Mouse (Mus musculus) midbrain, postnatal 0 days (tissue): ENCODE data around the gene Dnajc6. TPM values are rescaled to one million over a fixed set of nuclear protein-coding genes. Genes with fewer than 3 reads are reported as not detected.

Source experiments
- ATAC-seq: fragments of 200-750 bp; cut with Nextera tagmentation; 2 replicates; pipeline ENCODE4 v1.8.0; 2017; ENCODE audit warnings: moderate number of reproducible peaks, mild to moderate bottlenecking, moderate TSS enrichment, moderate library complexity; ENCODE audit not compliant: low FRiP score
- DNase-seq: peaks from one replicate; pipeline ENCODE4 v3.0.0-alpha.2; 2015; ENCODE audit warnings: low spot score
- H3K27ac ChIP-seq: fragments of 300-500 bp; sonication (generic); 2 replicates; pipeline ENCODE4 v1.5.1; 2014; ENCODE audit warnings: low read depth, mild to moderate bottlenecking, low read length, mixed read lengths
- H3K27me3 ChIP-seq: fragments of 300-500 bp; sonication (generic); 2 replicates; pipeline ENCODE4 v1.6.1; 2014; ENCODE audit warnings: low read length, control low read depth, mixed read lengths; ENCODE audit not compliant: insufficient read depth
- H3K36me3 ChIP-seq: fragments of 300-500 bp; sonication (generic); 2 replicates; pipeline ENCODE4 v1.6.1; 2014; ENCODE audit warnings: low read length, control low read depth, mixed read lengths; ENCODE audit not compliant: insufficient read depth
- H3K4me1 ChIP-seq: fragments of 300-500 bp; sonication (generic); 2 replicates; pipeline ENCODE4 v1.6.1; 2014; ENCODE audit warnings: mild to moderate bottlenecking, control low read depth, antibody characterized with exemption, low read length, mixed read lengths; ENCODE audit not compliant: insufficient read depth
- H3K4me2 ChIP-seq: fragments of 300-500 bp; sonication (generic); 2 replicates; pipeline ENCODE4 v1.6.1; 2014; ENCODE audit warnings: low read depth, mild to moderate bottlenecking, low read length, mixed read lengths; ENCODE audit not compliant: poor library complexity, severe bottlenecking
- H3K4me3 ChIP-seq: fragments of 300-500 bp; sonication (generic); 2 replicates; pipeline ENCODE4 v1.5.1; 2014; ENCODE audit warnings: low read depth, mild to moderate bottlenecking, low read length, moderate library complexity
- H3K9ac ChIP-seq: fragments of 300-500 bp; sonication (generic); replicated peaks from 2 replicates; pipeline ENCODE4 v1.6.1; 2014; ENCODE audit warnings: mild to moderate bottlenecking, low read length, moderate library complexity, mixed read lengths; ENCODE audit not compliant: poor library complexity, severe bottlenecking
- H3K9me3 ChIP-seq: fragments of 300-500 bp; sonication (generic); 2 replicates; pipeline ENCODE4 v1.6.1; 2016; ENCODE audit warnings: low read length, control low read depth
- CTCF ChIP-seq: IDR thresholded peaks from 2 replicates; pipeline ENCODE4 v1.5.1; 2016; ENCODE audit warnings: antibody characterized with exemption, mild to moderate bottlenecking
- WGBS: fragments of 180-500 bp; shearing (Covaris S2); extraction: QIAGEN DNeasy Blood & Tissue Kit; methylation state at CpG from one replicate; pipeline ENCODE4 v1.1.7; 2014; 5-methylcytosine and 5-hydroxymethylcytosine counted together
- polyA plus RNA-seq: library from polyadenylated mRNA; unstranded; fragments of >200 nt; fragmentation: Nextera tagmentation; extraction: Ambion mirVana; gene quantifications from 2 replicates; pipeline ENCODE4 v1.2.1, GENCODE M21; 2015
- total RNA-seq: library from RNA; depleted of rRNA; stranded (reverse); fragments of >200 nt; gene quantifications from 2 replicates; pipeline ENCODE4 v1.2.3, GENCODE M21; 2014

The Dnajc6 gene
- total and polyA plus RNA-seq, 2 experiments from 2014 or later = 79.0 to 225 TPM

DNA sequence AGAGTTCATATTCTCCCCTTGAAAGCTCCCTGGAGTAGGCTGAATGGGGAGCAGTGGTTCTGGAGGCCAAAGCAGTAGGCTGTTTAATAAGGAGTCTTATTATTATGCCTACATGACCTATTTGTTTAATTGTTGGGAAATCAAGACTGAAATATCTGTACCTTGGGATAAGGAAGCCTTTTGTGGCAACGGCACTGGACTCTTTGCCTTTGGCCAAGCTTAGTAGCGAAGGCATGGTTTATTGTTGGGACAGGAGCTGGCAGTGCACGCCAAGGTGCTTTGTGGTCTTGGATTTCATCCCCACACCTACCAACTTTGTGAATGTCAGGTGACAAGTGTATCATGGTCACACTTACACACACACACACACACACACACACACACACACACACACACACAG lies 93.3 kb downstream of the Dnajc6 start:
- TF ChIP-seq CTCF = no peak
- H3K4me2 ChIP-seq = no peak overlapping the region
- H3K27me3 ChIP-seq = no peaks in the 10 kb centered on the region
- ATAC-seq (no peak), DNase-seq (no peak)
- no peak overlapping the region for H3K4me3 ChIP-seq
- H3K27ac ChIP-seq = no peak overlapping the region
- 0 out of 2 replicates have a peak, but pooled peaks cover 2% of the 10 kb centered on the region for H3K4me1 ChIP-seq
- no peak overlapping the region for H3K9ac ChIP-seq
- 87% methylated on average over 3 of the region's 3 CpGs for WGBS
- no peaks in the 10 kb centered on the region for H3K36me3 ChIP-seq
- no peaks in the 10 kb centered on the region for H3K9me3 ChIP-seq

DNA sequence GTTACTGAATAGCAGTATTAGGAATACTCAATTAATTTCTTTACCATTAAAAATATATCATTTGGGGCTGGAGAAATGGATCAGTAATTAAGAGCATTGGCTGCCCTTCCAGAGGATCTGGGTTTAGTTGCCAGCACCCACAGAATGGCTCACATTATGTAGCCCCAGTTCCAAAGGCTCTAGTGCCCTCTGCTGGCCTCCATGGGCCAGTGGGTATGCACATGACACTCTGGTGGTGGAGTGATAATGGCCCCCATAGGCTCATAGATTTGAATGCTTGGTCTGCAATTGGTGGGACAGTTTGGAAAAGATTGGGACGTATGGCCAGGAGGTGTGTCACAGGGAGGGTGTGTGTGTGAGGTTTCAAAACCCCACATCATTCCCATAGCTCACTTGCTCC lies 95.0 kb downstream of the Dnajc6 start:
- 88% methylated on average over 1 of the region's 1 CpGs for WGBS
- DNase-seq (no peak), ATAC-seq (no peak)
- Histone ChIP-seq H3K4me2 (no peak overlapping the region), H3K27ac (no peak overlapping the region), H3K27me3 (no peaks in the 10 kb centered on the region), H3K4me3 (no peak overlapping the region), H3K36me3 (no peaks in the 10 kb centered on the region), H3K9me3 (no peaks in the 10 kb centered on the region), H3K4me1 (0 out of 2 replicates have a peak, but pooled peaks cover 2% of the 10 kb centered on the region), H3K9ac (no peak overlapping the region)
- peak; percentile 41 for TF ChIP-seq CTCF

- DNase-seq (no peak), ATAC-seq (no peak)
- no peak overlapping the region for H3K4me3 ChIP-seq
- H3K9me3 ChIP-seq = no peaks in the 10 kb centered on the region
- H3K4me1 ChIP-seq = 0 out of 2 replicates have a peak, but pooled peaks cover 2% of the 10 kb centered on the region
- WGBS = 84% methylated on average over 3 of the region's 3 CpGs
- no peaks in the 10 kb centered on the region for H3K36me3 ChIP-seq
- no peaks in the 10 kb centered on the region for H3K27me3 ChIP-seq
- H3K9ac ChIP-seq = no peak overlapping the region
- no peak overlapping the region for H3K27ac ChIP-seq
- H3K4me2 ChIP-seq = no peak overlapping the region
- TF ChIP-seq CTCF = no peak
Measured at GRCm38 (mm10) chr4:101592466-101592865, 96.0 kb downstream of the Dnajc6 start.

DNA sequence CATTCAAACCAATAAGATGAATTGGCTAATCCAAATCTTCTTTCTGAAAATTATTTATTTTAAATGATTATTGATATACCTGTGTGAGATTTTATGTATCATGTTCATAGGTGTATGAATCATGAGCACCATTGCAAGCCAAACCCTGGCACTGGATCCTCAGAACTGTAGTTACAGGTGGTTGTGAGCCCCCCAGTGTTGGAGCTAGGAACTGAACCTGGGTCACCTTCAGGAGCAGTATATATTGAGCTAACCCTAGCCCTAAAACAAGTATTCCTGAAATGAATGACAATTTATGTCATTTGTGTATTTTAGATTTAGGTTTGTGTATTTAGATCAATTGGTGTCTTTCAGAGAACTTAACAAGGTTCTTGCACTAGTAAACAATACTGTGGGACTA lies 105.3 kb downstream of the Dnajc6 start:
- Histone ChIP-seq H3K4me3 (no peak overlapping the region), H3K27ac (no peak overlapping the region), H3K4me1 (no peaks in the 10 kb centered on the region), H3K36me3 (peaks cover 6% of the 10 kb centered on the region; the same call in 1 of the 2 replicates), H3K9ac (no peak overlapping the region), H3K9me3 (no peaks in the 10 kb centered on the region), H3K4me2 (no peak overlapping the region), H3K27me3 (no peaks in the 10 kb centered on the region)
- ATAC-seq (no peak), DNase-seq (peak; percentile 43)
- peak; percentile 67 for TF ChIP-seq CTCF

DNA sequence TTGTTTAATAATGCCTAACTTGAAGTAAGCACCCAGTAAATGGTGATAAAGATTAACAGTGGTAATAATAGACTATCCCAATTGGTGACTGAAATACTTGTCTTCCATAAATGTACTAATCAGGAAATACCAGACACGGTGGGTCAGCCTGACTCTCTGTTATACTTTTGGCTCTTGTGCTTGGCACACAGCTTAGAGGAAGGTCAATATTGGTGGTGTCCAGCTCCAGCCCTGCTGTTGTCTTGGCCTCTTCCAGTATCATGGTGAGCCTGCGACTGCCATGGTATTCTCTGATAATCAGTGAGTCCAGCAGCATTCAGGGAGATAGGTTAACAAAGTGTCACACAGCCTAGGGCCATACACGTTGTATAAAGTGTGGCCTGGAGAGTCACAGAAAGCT lies 107.2 kb downstream of the Dnajc6 start:
- H3K4me1 ChIP-seq = no peaks in the 10 kb centered on the region
- H3K27ac ChIP-seq = no peak overlapping the region
- H3K27me3 ChIP-seq = no peaks in the 10 kb centered on the region
- H3K4me2 ChIP-seq = no peak overlapping the region
- H3K9ac ChIP-seq = no peak overlapping the region
- ATAC-seq = no peak
- TF ChIP-seq CTCF = no peak
- no peaks in the 10 kb centered on the region for H3K9me3 ChIP-seq
- WGBS = 89% methylated on average over 3 of the region's 3 CpGs
- H3K4me3 ChIP-seq = no peak overlapping the region
- DNase-seq = no peak
- H3K36me3 ChIP-seq = peaks cover 3% of the 10 kb centered on the region; the same call in 1 of the 2 replicates

GRCm38 (mm10) chr4:101616520-101616919 lies 120.1 kb downstream of the Dnajc6 start:
- no peak for ATAC-seq
- no peaks in the 10 kb centered on the region for H3K4me1 ChIP-seq
- no peak for DNase-seq
- WGBS = 84% methylated on average over 5 of the region's 5 CpGs
- H3K9ac ChIP-seq = no peak overlapping the region
- no peak overlapping the region for H3K27ac ChIP-seq
- peaks cover 57% of the 10 kb centered on the region for H3K36me3 ChIP-seq
- TF ChIP-seq CTCF = no peak
- H3K4me2 ChIP-seq = no peak overlapping the region
- H3K4me3 ChIP-seq = no peak overlapping the region
- H3K27me3 ChIP-seq = no peaks in the 10 kb centered on the region
- H3K9me3 ChIP-seq = no peaks in the 10 kb centered on the region
